Mouse (Mus musculus) heart, embryonic 14.5 days (tissue): ENCODE measurements at regions not wholly inside any gene's neighbourhood (a gene's known extent, or its start where the extent isn't known, plus 50 kb on each side); places are given as distances from the start of the nearest gene placed in this dataset.

Source experiments
- ATAC-seq: fragments of 200-750 bp; cut with Nextera tagmentation; 2 replicates; pipeline ENCODE4 v1.8.0; 2017; ENCODE audit warnings: low read depth, moderate TSS enrichment; ENCODE audit not compliant: insufficient number of reproducible peaks, insufficient read depth, low FRiP score
- H3K27ac ChIP-seq, 2 experiments: fragments of 200-500 bp in 1 of 2; fragments of 300-500 bp in 1 of 2; sonication (generic) in 1 of 2; replicated peaks in 1 of 2; 2 replicates each; pipeline ENCODE4 v1.5.1; 2012 to 2014; ENCODE audit warnings: low read depth in 2 of 2, low read length in 2 of 2, control low read depth in 1 of 2, mild to moderate bottlenecking in 1 of 2, mixed read lengths in 1 of 2; ENCODE audit not compliant: control insufficient read depth in 1 of 2, insufficient read depth in 1 of 2
- H3K27me3 ChIP-seq: fragments of 300-500 bp; sonication (generic); 2 replicates; pipeline ENCODE4 v1.6.1; 2014; ENCODE audit warnings: mild to moderate bottlenecking, low read length, control low read depth; ENCODE audit not compliant: control insufficient read depth, insufficient read depth
- H3K36me3 ChIP-seq: fragments of 300-500 bp; sonication (generic); 2 replicates; pipeline ENCODE4 v1.6.1; 2014; ENCODE audit warnings: mild to moderate bottlenecking, control low read depth, low read length, mixed read lengths; ENCODE audit not compliant: control insufficient read depth, insufficient read depth
- H3K4me1 ChIP-seq, 2 experiments: fragments of 200-500 bp in 1 of 2; fragments of 300-500 bp in 1 of 2; sonication (generic) in 1 of 2; 2 replicates each; pipeline ENCODE4 v1.6.1; 2012 to 2014; ENCODE audit warnings: low read length in 2 of 2, control low read depth in 1 of 2, mixed read lengths in 1 of 2; ENCODE audit not compliant: control insufficient read depth in 2 of 2, insufficient read depth in 2 of 2
- H3K4me2 ChIP-seq: fragments of 300-500 bp; sonication (generic); 2 replicates; pipeline ENCODE4 v1.6.1; 2014; ENCODE audit warnings: mild to moderate bottlenecking, low read length
- H3K4me3 ChIP-seq, 2 experiments: fragments of 200-500 bp in 1 of 2; fragments of 300-500 bp in 1 of 2; sonication (generic) in 1 of 2; 2 replicates each; pipeline ENCODE4 v1.5.1; 2012 to 2014; ENCODE audit warnings: low read length in 2 of 2, mild to moderate bottlenecking in 2 of 2, control low read depth in 1 of 2, low read depth in 1 of 2, moderate library complexity in 1 of 2; ENCODE audit not compliant: control insufficient read depth in 1 of 2, insufficient read depth in 1 of 2
- H3K9ac ChIP-seq: fragments of 300-500 bp; sonication (generic); 2 replicates; pipeline ENCODE4 v1.6.1; 2014; ENCODE audit warnings: mild to moderate bottlenecking, low read length
- H3K9me3 ChIP-seq: fragments of 300-500 bp; sonication (generic); 2 replicates; pipeline ENCODE4 v1.6.1; 2016; ENCODE audit warnings: low read length, control low read depth; ENCODE audit not compliant: control insufficient read depth
- WGBS: fragments of 180-500 bp; shearing (Covaris S2); extraction: QIAGEN DNeasy Blood & Tissue Kit; methylation state at CpG from one replicate; pipeline ENCODE4 v1.1.7; 2014; 5-methylcytosine and 5-hydroxymethylcytosine counted together

GRCm38 (mm10) chr11:19151026-19151425 lies 132.2 kb upstream of the Meis1 start:
- no peaks in the 10 kb centered on the region for H3K4me1 ChIP-seq
- no peak overlapping the region for H3K9ac ChIP-seq
- no peaks in the 10 kb centered on the region for H3K36me3 ChIP-seq
- no peak overlapping the region for H3K4me2 ChIP-seq
- H3K27ac ChIP-seq = no peak overlapping the region
- H3K9me3 ChIP-seq = no peaks in the 10 kb centered on the region
- no peaks in the 10 kb centered on the region for H3K27me3 ChIP-seq
- no peak for ATAC-seq
- WGBS = 81% methylated on average over 3 of the region's 3 CpGs
- H3K4me3 ChIP-seq = no peak overlapping the region

GRCm38 (mm10) chr11:19153714-19154113 lies 134.9 kb upstream of the Meis1 start:
- Histone ChIP-seq H3K4me1 (no peaks in the 10 kb centered on the region), H3K36me3 (no peaks in the 10 kb centered on the region), H3K9me3 (no peaks in the 10 kb centered on the region), H3K4me2 (no peak overlapping the region), H3K4me3 (no peak overlapping the region), H3K27me3 (no peaks in the 10 kb centered on the region), H3K27ac (no peak overlapping the region), H3K9ac (no peak overlapping the region)
- no peak for ATAC-seq
- WGBS = 69% methylated on average over 4 of the region's 4 CpGs

DNA sequence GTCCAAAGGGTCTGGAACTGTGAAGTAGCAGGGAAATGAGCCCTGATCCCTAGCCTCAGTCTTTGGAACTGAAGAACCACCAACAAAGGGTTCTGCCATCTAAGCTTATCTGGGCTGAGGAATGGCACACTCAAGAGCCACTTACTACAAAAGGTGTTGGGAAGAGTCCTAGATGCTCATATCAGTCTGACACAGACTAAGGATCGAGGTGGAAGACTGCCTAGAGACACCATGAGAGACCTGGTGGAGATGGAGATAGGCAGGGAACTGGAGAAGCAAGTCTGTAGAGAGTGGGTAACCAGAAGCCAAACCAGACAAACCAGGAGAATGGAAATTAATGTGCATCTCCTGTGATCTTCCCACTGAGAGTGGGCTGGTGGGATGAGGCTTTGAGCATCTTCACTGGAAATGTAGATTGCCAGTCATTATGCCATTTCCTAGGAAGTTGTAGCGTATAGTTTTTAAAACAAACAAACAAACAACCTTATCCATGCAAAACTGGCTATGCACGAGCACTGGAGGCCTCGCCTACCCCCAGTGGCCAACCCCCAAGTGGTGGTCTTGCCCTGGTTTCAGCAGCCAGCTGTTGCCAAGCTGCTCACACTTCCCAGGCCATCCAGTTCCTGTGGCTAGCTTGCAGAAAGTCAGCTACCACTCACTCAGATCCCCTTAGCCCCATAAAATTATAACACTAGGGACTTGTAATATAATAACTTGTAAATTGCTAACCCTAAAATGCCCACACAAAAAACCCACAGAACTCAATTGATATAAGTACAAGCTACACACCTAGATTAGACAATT lies 136.2 kb upstream of the Meis1 start:
- H3K27me3 ChIP-seq = no peaks in the 10 kb centered on the region
- no peak overlapping the region for H3K4me2 ChIP-seq
- 61% methylated on average over 4 of the region's 4 CpGs for WGBS
- no peak overlapping the region for H3K27ac ChIP-seq
- H3K9ac ChIP-seq = no peak overlapping the region
- no peaks in the 10 kb centered on the region for H3K9me3 ChIP-seq
- ATAC-seq = no peak
- no peaks in the 10 kb centered on the region for H3K4me1 ChIP-seq
- H3K4me3 ChIP-seq = no peak overlapping the region
- no peaks in the 10 kb centered on the region for H3K36me3 ChIP-seq

GRCm38 (mm10) chr11:19155617-19155983 lies 136.8 kb upstream of the Meis1 start:
- Histone ChIP-seq H3K4me3 (no peak overlapping the region), H3K27ac (no peak overlapping the region), H3K4me2 (no peak overlapping the region), H3K27me3 (no peaks in the 10 kb centered on the region), H3K4me1 (no peaks in the 10 kb centered on the region), H3K9ac (no peak overlapping the region), H3K36me3 (no peaks in the 10 kb centered on the region), H3K9me3 (no peaks in the 10 kb centered on the region)
- 69% methylated on average over 2 of the region's 2 CpGs for WGBS
- ATAC-seq = no peak

- WGBS = 67% methylated on average over 3 of the region's 3 CpGs
- no peaks in the 10 kb centered on the region for H3K4me1 ChIP-seq
- no peak for ATAC-seq
- no peak overlapping the region for H3K9ac ChIP-seq
- H3K27ac ChIP-seq = no peak overlapping the region
- no peaks in the 10 kb centered on the region for H3K9me3 ChIP-seq
- no peaks in the 10 kb centered on the region for H3K27me3 ChIP-seq
- no peak overlapping the region for H3K4me2 ChIP-seq
- H3K4me3 ChIP-seq = no peak overlapping the region
- H3K36me3 ChIP-seq = no peaks in the 10 kb centered on the region
These were observed 141.4 kb upstream of the Meis1 start for GRCm38 (mm10) chr11:19160227-19160626.

- 50% methylated on average over 5 of the region's 5 CpGs for WGBS
- no peaks in the 10 kb centered on the region for H3K9me3 ChIP-seq
- no peaks in the 10 kb centered on the region for H3K4me1 ChIP-seq
- no peak overlapping the region for H3K4me2 ChIP-seq
- ATAC-seq = no peak
- H3K4me3 ChIP-seq = no peak overlapping the region
- H3K9ac ChIP-seq = no peak overlapping the region
- no peaks in the 10 kb centered on the region for H3K27me3 ChIP-seq
- no peaks in the 10 kb centered on the region for H3K36me3 ChIP-seq
- H3K27ac ChIP-seq = no peak overlapping the region
These were observed 141.9 kb upstream of the Meis1 start for GRCm38 (mm10) chr11:19160669-19161068.

DNA sequence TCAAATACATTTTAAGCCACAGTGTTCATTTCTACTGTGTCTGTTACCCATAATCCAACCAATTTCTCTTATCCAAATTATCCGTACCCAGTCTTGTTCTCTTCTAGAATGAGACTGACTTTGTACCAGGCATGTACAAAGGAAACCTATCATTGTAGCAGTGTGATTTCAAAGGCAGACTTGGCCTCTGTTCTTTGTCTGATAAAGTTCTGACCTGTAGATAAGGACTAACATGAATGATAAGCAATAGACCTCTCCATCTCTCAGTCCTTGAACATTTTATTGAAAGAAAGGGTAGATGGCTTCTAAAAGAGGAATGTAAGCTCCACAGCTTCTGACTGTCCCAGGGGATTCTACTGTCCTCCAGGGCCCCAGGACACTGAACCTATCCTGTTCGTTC lies 152.2 kb upstream of the Meis1 start:
- no peaks in the 10 kb centered on the region for H3K4me1 ChIP-seq
- no peaks in the 10 kb centered on the region for H3K36me3 ChIP-seq
- 57% methylated on average over 2 of the region's 2 CpGs for WGBS
- no peak overlapping the region for H3K4me3 ChIP-seq
- H3K9me3 ChIP-seq = no peaks in the 10 kb centered on the region
- ATAC-seq = no peak
- no peak overlapping the region for H3K27ac ChIP-seq
- no peak overlapping the region for H3K4me2 ChIP-seq
- no peaks in the 10 kb centered on the region for H3K27me3 ChIP-seq
- H3K9ac ChIP-seq = no peak overlapping the region
